Mouse (Mus musculus): ENCODE measurements around the gene Kiz. TPM values are rescaled to one million over a fixed set of nuclear protein-coding genes. Genes with fewer than 3 reads are reported as not detected.
A peak's percentile ranks its signal among the peaks of the same experiment; 100 is the strongest.

Gene Kiz
- polyA plus RNA-seq, 1 experiment from 2014 or later: 28.2 TPM

DNA sequence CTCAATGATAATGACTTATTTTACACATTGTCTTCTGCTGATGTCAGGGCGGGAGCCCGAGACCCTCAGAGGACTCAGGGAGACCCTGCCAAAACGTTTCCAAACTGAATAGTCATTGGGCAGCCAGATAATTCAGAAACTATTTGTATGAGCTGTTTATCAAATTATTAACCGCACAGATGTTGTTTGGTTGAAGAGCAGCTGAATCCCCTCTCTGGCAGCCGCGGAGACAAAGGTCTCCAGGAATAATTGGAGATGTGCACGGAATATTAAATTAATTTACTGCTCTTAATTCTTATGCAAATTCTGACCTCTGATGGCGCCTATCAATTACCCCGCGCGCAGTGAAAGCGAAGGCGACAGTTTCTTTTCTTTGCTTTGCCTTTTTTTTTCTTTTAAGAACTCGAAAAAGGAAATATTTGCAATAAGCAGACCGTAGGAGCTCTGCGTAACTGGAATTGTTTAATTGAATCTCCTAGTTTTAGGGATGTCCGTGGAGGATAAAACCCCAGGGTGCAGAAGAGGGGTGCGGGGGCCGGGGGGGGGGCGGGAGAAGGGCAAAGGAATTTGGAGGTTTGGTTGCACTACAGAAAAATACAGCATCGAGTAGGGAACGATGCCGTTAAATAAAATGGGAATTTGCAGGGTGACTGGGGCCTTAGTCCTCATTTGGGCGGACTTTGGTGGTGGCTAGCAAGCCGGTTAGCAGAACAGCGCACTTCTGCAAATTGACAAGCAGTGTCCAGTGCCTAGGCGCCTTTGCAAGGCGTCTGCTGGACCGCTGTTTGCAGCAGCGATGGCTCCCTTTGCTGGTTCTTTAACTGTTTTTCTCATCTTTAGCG lies 22.2 kb upstream of the Kiz start:
- WGBS: 1% methylated on average over 31 of the region's 31 CpGs
- DNase-seq (ENCODE audit: low spot score) (peak; percentile 58), ATAC-seq (replicated peaks; ENCODE audit: low FRiP score) (peak; percentile 18; the same call in 1 of the 2 replicates)
- Histone ChIP-seq H3K27ac (ENCODE audit: low read depth, low read length) (peak overlapping the region; percentile 71), H3K9ac (ENCODE audit: low read length) (no peak overlapping the region), H3K9me3 (ENCODE audit: control insufficient read depth, low read length) (no peaks in the 10 kb centered on the region), H3K36me3 (ENCODE audit: control insufficient read depth, insufficient read depth, low read length) (no peaks in the 10 kb centered on the region), H3K4me3 (ENCODE audit: low read depth, low read length) (peak overlapping the region; percentile 3; the same call in 1 of the 2 replicates), H3K27me3 (ENCODE audit: control insufficient read depth, insufficient read depth, low read length) (peaks cover 79% of the 10 kb centered on the region), H3K4me2 (ENCODE audit: low read depth, low read length, severe bottlenecking) (peak overlapping the region; percentile 34), H3K4me1 (replicated peaks; ENCODE audit: control insufficient read depth, insufficient read depth, low read length) (peaks cover 18% of the 10 kb centered on the region)

DNA sequence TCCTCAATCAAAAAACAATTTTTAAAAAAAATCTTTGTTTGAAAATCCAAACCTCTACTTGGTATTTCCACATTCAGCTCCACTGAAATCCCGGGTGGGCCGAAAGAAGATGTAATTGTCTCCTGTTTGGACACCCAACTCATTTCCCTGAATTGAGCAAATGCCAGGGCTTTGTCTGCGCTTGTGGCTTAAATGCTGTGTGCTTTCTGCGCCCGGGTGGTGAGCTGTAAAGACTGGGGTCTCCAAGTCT lies 21.7 kb upstream of the Kiz start:
- Histone ChIP-seq H3K4me2 (ENCODE audit: low read depth, low read length, severe bottlenecking) (peak overlapping the region; percentile 34; the same call in 1 of the 2 replicates), H3K9me3 (ENCODE audit: control insufficient read depth, low read length) (no peaks in the 10 kb centered on the region), H3K36me3 (ENCODE audit: control insufficient read depth, insufficient read depth, low read length) (no peaks in the 10 kb centered on the region), H3K4me3 (ENCODE audit: low read depth, low read length) (peak overlapping the region; percentile 3; the same call in 1 of the 2 replicates), H3K27me3 (ENCODE audit: control insufficient read depth, insufficient read depth, low read length) (peaks cover 79% of the 10 kb centered on the region), H3K9ac (ENCODE audit: low read length) (no peak overlapping the region), H3K27ac (ENCODE audit: low read depth, low read length) (peak overlapping the region; percentile 71), H3K4me1 (replicated peaks; ENCODE audit: control insufficient read depth, insufficient read depth, low read length) (peaks cover 22% of the 10 kb centered on the region)
- DNase-seq (ENCODE audit: low spot score) (no peak), ATAC-seq (replicated peaks; ENCODE audit: low FRiP score) (no peak)
- WGBS: under 1% methylated on average over 5 of the region's 5 CpGs

DNA sequence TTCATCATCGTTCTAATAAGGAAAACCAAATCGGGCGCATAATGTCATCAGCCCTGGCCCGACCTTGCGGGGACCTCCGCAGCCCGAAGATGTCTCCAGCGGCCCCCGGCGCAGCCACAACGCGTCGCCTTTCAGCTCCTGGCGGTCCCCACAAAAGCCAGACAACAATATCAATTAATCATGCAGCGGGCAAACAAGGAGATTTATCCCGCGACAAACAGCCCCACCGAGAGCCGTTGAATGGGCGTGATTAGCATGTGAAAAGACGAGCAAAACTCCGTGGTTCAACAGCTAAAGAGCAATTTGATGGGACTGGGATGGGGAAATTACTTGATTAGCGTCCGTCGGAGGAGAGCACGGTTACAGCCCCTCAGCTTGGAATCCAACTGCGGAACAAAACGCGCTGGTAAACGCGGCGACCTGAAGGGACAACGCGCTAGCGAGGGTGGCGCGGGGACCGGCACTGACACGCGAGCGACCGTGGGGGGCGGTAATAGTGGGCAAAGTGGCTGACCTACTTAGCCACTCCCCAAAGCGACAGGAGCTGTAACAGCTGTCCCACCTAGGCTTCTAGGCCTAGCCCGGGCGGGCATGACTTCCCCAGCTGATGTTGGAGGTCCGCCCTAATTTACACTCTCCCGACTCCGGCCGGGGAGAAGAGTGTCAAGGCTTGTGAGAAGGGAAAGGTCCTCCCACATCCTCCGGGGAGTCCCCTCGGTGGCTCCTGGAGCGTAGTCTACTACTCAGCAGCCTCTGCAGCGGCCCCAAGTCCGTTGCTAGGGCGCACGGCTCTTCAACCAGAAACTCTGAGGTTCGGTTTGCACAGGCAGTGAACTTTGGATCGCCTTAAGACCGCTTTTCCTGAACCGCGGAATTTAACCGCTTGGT lies 21.1 kb upstream of the Kiz start:
- Histone ChIP-seq H3K9me3 (ENCODE audit: control insufficient read depth, low read length) (no peaks in the 10 kb centered on the region), H3K27me3 (ENCODE audit: control insufficient read depth, insufficient read depth, low read length) (peaks cover 80% of the 10 kb centered on the region), H3K4me1 (replicated peaks; ENCODE audit: control insufficient read depth, insufficient read depth, low read length) (peaks cover 27% of the 10 kb centered on the region), H3K4me2 (ENCODE audit: low read depth, low read length, severe bottlenecking) (peak overlapping the region; percentile 34), H3K27ac (ENCODE audit: low read depth, low read length) (peak overlapping the region; percentile 71), H3K9ac (ENCODE audit: low read length) (peak overlapping the region; percentile 37; the same call in 1 of the 2 replicates), H3K36me3 (ENCODE audit: control insufficient read depth, insufficient read depth, low read length) (no peaks in the 10 kb centered on the region), H3K4me3 (ENCODE audit: low read depth, low read length) (peak overlapping the region; percentile 20)
- ATAC-seq (replicated peaks; ENCODE audit: low FRiP score): peak; percentile 75
- WGBS: under 1% methylated on average over 63 of the region's 63 CpGs
- DNase-seq (ENCODE audit: low spot score): peak; percentile 85

DNA sequence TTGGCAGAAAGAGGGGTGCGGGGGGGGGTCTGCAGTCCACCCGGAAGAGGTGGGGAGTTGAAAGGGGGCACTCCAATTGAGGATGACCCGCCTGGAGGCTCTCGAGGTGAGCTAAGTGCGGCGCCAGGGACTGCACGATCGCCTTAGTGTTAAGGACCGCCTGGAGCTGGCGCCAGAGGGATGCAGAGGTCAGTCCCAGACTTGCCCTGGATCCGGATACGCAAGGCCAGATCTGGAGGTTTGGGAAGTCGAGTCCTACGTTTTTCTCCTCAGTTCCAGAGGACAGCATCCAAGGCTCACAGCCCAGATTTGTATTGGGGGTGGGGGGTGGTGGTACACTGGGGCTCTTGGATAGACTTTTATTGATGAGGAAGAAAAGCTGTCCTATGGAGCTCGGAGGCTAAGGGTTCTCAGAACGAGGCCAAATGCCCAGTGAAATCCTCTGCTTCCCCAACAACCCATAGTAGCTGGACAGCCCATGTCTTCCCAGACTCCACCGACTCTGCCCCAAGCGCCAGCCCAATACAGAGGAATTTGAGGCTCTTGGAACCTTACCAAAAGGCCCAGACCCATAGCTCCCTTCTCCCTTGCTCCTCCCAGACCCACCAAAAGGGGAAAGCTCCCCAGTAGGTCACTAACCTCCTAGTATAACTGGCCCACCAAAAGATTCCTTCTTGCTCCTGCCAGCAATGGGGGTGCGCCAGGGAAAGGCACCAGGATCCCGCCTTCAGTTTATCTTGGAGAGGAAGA lies 20.2 kb upstream of the Kiz start:
- WGBS: 1% methylated on average over 20 of the region's 20 CpGs
- peaks cover 27% of the 10 kb centered on the region for H3K4me1 ChIP-seq (replicated peaks; ENCODE audit: control insufficient read depth, insufficient read depth, low read length)

DNA sequence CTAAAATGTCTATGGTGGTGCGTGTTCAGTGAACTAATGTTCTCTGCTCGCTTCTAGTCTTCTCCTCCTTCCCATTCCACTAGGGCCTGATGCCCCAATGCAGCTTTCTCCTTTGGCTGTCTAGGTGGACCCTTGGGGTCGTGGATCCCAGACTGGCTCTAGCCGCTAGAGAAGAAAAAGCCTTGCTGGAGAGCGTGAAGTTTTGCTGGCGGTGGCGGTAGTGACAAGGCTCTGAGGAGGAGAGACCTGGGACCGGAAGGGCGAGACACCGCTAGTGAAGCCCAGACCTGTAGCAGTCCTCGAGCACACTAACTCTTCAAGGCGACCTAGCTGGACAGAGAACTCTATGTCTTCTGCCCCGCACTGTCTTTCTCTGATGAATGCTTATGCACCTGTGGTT lies 19.4 kb upstream of the Kiz start:
- ATAC-seq (replicated peaks; ENCODE audit: low FRiP score) (no peak), DNase-seq (ENCODE audit: low spot score) (peak; percentile 62)
- no peaks in the 10 kb centered on the region for H3K36me3 ChIP-seq (ENCODE audit: control insufficient read depth, insufficient read depth, low read length)
- peaks cover 27% of the 10 kb centered on the region for H3K4me1 ChIP-seq (replicated peaks; ENCODE audit: control insufficient read depth, insufficient read depth, low read length)
- WGBS: 3% methylated on average over 13 of the region's 13 CpGs
- no peak overlapping the region for H3K9ac ChIP-seq (ENCODE audit: low read length)
- peak overlapping the region; percentile 8; the same call in 1 of the 2 replicates for H3K4me2 ChIP-seq (ENCODE audit: low read depth, low read length, severe bottlenecking)
- peaks cover 81% of the 10 kb centered on the region for H3K27me3 ChIP-seq (ENCODE audit: control insufficient read depth, insufficient read depth, low read length)
- no peaks in the 10 kb centered on the region for H3K9me3 ChIP-seq (ENCODE audit: control insufficient read depth, low read length)
- H3K27ac ChIP-seq (ENCODE audit: low read depth, low read length): no peak overlapping the region
- no peak overlapping the region for H3K4me3 ChIP-seq (ENCODE audit: low read depth, low read length)

More for the DNA sequence above, 20.2 kb upstream of the Kiz start:
- Histone ChIP-seq H3K4me2 (ENCODE audit: low read depth, low read length, severe bottlenecking) (peak overlapping the region; percentile 34), H3K27me3 (ENCODE audit: control insufficient read depth, insufficient read depth, low read length) (peaks cover 79% of the 10 kb centered on the region), H3K4me3 (ENCODE audit: low read depth, low read length) (peak overlapping the region; percentile 20), H3K27ac (ENCODE audit: low read depth, low read length) (peak overlapping the region; percentile 71), H3K36me3 (ENCODE audit: control insufficient read depth, insufficient read depth, low read length) (no peaks in the 10 kb centered on the region), H3K9ac (ENCODE audit: low read length) (peak overlapping the region; percentile 37; the same call in 1 of the 2 replicates), H3K9me3 (ENCODE audit: control insufficient read depth, low read length) (no peaks in the 10 kb centered on the region)
- DNase-seq (ENCODE audit: low spot score) (peak; percentile 64), ATAC-seq (replicated peaks; ENCODE audit: low FRiP score) (peak; percentile 6; the same call in 1 of the 2 replicates)

DNA sequence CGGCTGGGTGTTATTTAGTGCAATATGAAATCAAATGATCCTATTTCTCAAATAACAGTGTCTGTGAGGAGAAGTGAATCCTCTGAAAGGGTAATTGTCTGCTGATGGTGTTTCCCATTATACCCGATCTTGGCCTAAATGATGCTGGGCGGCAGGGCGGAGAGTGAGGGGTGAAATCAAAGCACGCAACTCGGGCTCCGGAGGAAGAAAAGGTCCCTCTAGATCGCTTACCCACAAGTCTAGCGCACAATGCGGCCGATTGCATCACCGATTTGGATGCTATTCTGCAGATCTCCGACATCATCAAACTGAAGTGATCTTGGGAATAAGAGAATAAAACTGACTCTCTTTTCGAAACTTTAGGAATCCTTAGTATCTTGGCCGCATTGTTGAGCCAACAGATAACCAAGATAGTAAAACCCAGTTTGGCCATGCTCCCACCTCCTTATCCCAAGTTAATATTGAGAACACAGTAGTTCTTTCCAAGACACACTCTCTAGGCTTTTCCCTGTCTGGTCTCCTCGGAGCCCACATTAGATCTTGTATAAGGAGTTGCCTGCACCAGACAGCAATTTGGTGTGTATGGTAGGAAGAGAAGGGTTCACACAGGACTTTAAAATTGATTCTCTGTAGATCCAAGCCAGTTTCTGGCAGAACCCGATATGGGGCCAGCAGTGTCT lies 18.7 kb upstream of the Kiz start:
- Histone ChIP-seq H3K27me3 (ENCODE audit: control insufficient read depth, insufficient read depth, low read length) (peaks cover 85% of the 10 kb centered on the region), H3K36me3 (ENCODE audit: control insufficient read depth, insufficient read depth, low read length) (no peaks in the 10 kb centered on the region), H3K9ac (ENCODE audit: low read length) (no peak overlapping the region), H3K9me3 (ENCODE audit: control insufficient read depth, low read length) (no peaks in the 10 kb centered on the region), H3K4me2 (ENCODE audit: low read depth, low read length, severe bottlenecking) (peak overlapping the region; percentile 8; the same call in 1 of the 2 replicates), H3K27ac (ENCODE audit: low read depth, low read length) (no peak overlapping the region), H3K4me1 (replicated peaks; ENCODE audit: control insufficient read depth, insufficient read depth, low read length) (peaks cover 27% of the 10 kb centered on the region), H3K4me3 (ENCODE audit: low read depth, low read length) (no peak overlapping the region)
- 3% methylated on average over 17 of the region's 17 CpGs for WGBS
- DNase-seq (ENCODE audit: low spot score) (no peak), ATAC-seq (replicated peaks; ENCODE audit: low FRiP score) (no peak)

GRCm38 (mm10) chr2:146837653-146838052 lies 18.0 kb upstream of the Kiz start:
- Histone ChIP-seq H3K36me3 (ENCODE audit: control insufficient read depth, insufficient read depth, low read length) (no peaks in the 10 kb centered on the region), H3K9ac (ENCODE audit: low read length) (no peak overlapping the region), H3K9me3 (ENCODE audit: control insufficient read depth, low read length) (no peaks in the 10 kb centered on the region), H3K4me2 (ENCODE audit: low read depth, low read length, severe bottlenecking) (no peak overlapping the region), H3K4me1 (replicated peaks; ENCODE audit: control insufficient read depth, insufficient read depth, low read length) (peaks cover 27% of the 10 kb centered on the region), H3K4me3 (ENCODE audit: low read depth, low read length) (no peak overlapping the region), H3K27ac (ENCODE audit: low read depth, low read length) (no peak overlapping the region), H3K27me3 (ENCODE audit: control insufficient read depth, insufficient read depth, low read length) (peaks cover 84% of the 10 kb centered on the region)
- DNase-seq (ENCODE audit: low spot score): no peak
- WGBS: 0% methylated on average over 1 of the region's 1 CpGs
- ATAC-seq (replicated peaks; ENCODE audit: low FRiP score): no peak

Data from forebrain, embryonic 11.5 days (tissue).